Mouse (Mus musculus) heart, embryonic 15.5 days (tissue): ENCODE data around the gene Stk38. TPM values are rescaled to one million over a fixed set of nuclear protein-coding genes. Genes with fewer than 3 reads are reported as not detected.
"Not testable (repeated sequence)": the region's sequence is repeated elsewhere in the genome, so short reads cannot be mapped to it uniquely, and the experiment has no call there.

Experiments used
- ATAC-seq: fragments of 200-750 bp; cut with Nextera tagmentation; replicated peaks from 2 replicates; pipeline ENCODE4 v1.8.0; 2017; ENCODE audit warnings: low read depth, moderate TSS enrichment; ENCODE audit not compliant: insufficient number of reproducible peaks, insufficient read depth, low FRiP score
- H3K27ac ChIP-seq: fragments of 300-500 bp; sonication (generic); 2 replicates; pipeline ENCODE4 v1.5.1; 2015; ENCODE audit warnings: mild to moderate bottlenecking, inconsistent platforms
- H3K27me3 ChIP-seq: fragments of 300-500 bp; sonication (generic); 2 replicates; pipeline ENCODE4 v1.6.1; 2015; ENCODE audit warnings: inconsistent platforms
- H3K36me3 ChIP-seq: fragments of 300-500 bp; sonication (generic); 2 replicates; pipeline ENCODE4 v1.6.1; 2015; ENCODE audit warnings: mild to moderate bottlenecking, inconsistent platforms
- H3K4me1 ChIP-seq: fragments of 300-500 bp; sonication (generic); replicated peaks from 2 replicates; pipeline ENCODE4 v1.6.1; 2015; ENCODE audit warnings: inconsistent platforms
- H3K4me2 ChIP-seq: fragments of 300-500 bp; sonication (generic); 2 replicates; pipeline ENCODE4 v1.6.1; 2015; ENCODE audit warnings: inconsistent platforms, mild to moderate bottlenecking, moderate library complexity
- H3K4me3 ChIP-seq: fragments of 300-500 bp; sonication (generic); 2 replicates; pipeline ENCODE4 v1.5.1; 2015; ENCODE audit warnings: mild to moderate bottlenecking, inconsistent platforms
- H3K9ac ChIP-seq: fragments of 300-500 bp; sonication (generic); 2 replicates; pipeline ENCODE4 v1.6.1; 2015; ENCODE audit warnings: mild to moderate bottlenecking, inconsistent platforms
- H3K9me3 ChIP-seq: fragments of 300-500 bp; sonication (generic); replicated peaks from 2 replicates; pipeline ENCODE4 v1.6.1; 2016; ENCODE audit warnings: inconsistent platforms
- WGBS: fragments of 180-500 bp; shearing (Covaris S2); methylation state at CpG from one replicate; pipeline ENCODE4 v1.1.7; 2015; ENCODE audit warnings: mixed read lengths; 5-methylcytosine and 5-hydroxymethylcytosine counted together
- polyA plus RNA-seq: library from polyadenylated mRNA; unstranded; fragments of >200 nt; fragmentation: Nextera tagmentation; extraction: Ambion mirVana; gene quantifications from 2 replicates; pipeline ENCODE4 v1.2.1, GENCODE M21; 2015

Stk38 gene
- polyA plus RNA-seq, 1 experiment from 2014 or later = 73.6 TPM

- peak overlapping the region; percentile 98 for H3K27ac ChIP-seq
- no peaks in the 10 kb centered on the region for H3K27me3 ChIP-seq
- peak overlapping the region; percentile 88 for H3K9ac ChIP-seq
These were observed 26.5 kb upstream of the Stk38 start for GRCm38 (mm10) chr17:29034264-29034663.

GRCm38 (mm10) chr17:29033569-29034061 is 25.8 kb upstream of the Stk38 start:
- Histone ChIP-seq H3K4me1 (peaks cover 30% of the 10 kb centered on the region), H3K27ac (peak overlapping the region; percentile 98), H3K9me3 (no peaks in the 10 kb centered on the region), H3K27me3 (no peaks in the 10 kb centered on the region), H3K4me3 (peak overlapping the region; percentile 64), H3K4me2 (peak overlapping the region; percentile 88), H3K9ac (peak overlapping the region; percentile 88), H3K36me3 (peaks cover 27% of the 10 kb centered on the region)
- under 1% methylated on average over 6 of the region's 6 CpGs for WGBS
- ATAC-seq = no peak

More at GRCm38 (mm10) chr17:29034264-29034663, 26.5 kb upstream of the Stk38 start:
- H3K36me3 ChIP-seq = peaks cover 34% of the 10 kb centered on the region
- peak overlapping the region; percentile 88 for H3K4me2 ChIP-seq
- no peak for ATAC-seq
- H3K4me1 ChIP-seq = peaks cover 30% of the 10 kb centered on the region
- H3K4me3 ChIP-seq = peak overlapping the region; percentile 64
- no peaks in the 10 kb centered on the region for H3K9me3 ChIP-seq

- H3K4me2 ChIP-seq = peak within 1 kb of the TSS; percentile 88
- H3K9me3 ChIP-seq = no peaks in the 10 kb centered on the region
- H3K9ac ChIP-seq = peak within 1 kb of the TSS; percentile 88
- WGBS = under 1% methylated on average over 77 of the region's 77 CpGs
- peak within 1 kb of the TSS; percentile 64 for H3K4me3 ChIP-seq
- peak; percentile 97 for ATAC-seq
- no peaks in the 10 kb centered on the region for H3K27me3 ChIP-seq
- H3K36me3 ChIP-seq = peaks cover 16% of the 10 kb centered on the region
- H3K4me1 ChIP-seq = peaks cover 24% of the 10 kb centered on the region
- peak within 1 kb of the TSS; percentile 98 for H3K27ac ChIP-seq
These were observed 24.7 kb upstream of the Stk38 start, which contains the start of gene Srsf3 for GRCm38 (mm10) chr17:29032274-29033069. TSS of gene Srsf3 (plus strand) at chr17:29032628.

- ATAC-seq = peak; percentile 47; the same call in 1 of the 2 replicates
- Histone ChIP-seq H3K36me3 (peaks cover 9% of the 10 kb centered on the region), H3K27me3 (no peaks in the 10 kb centered on the region), H3K27ac (peak overlapping the region; percentile 98), H3K4me1 (peaks cover 21% of the 10 kb centered on the region), H3K9ac (peak overlapping the region; percentile 78), H3K4me2 (peak overlapping the region; percentile 74), H3K9me3 (no peaks in the 10 kb centered on the region), H3K4me3 (peak overlapping the region; percentile 64)
- WGBS = under 1% methylated on average over 26 of the region's 26 CpGs
These were observed 24.0 kb upstream of the Stk38 start for GRCm38 (mm10) chr17:29031771-29032273.

GRCm38 (mm10) chr17:29031085-29031711 is 23.4 kb upstream of the Stk38 start:
- H3K9me3 ChIP-seq, ATAC-seq, H3K36me3 ChIP-seq, H3K27me3 ChIP-seq: not testable (repeated sequence)
- Histone ChIP-seq H3K9ac (peak overlapping the region; percentile 78), H3K27ac (peak overlapping the region; percentile 98), H3K4me3 (peak overlapping the region; percentile 64), H3K4me2 (peak overlapping the region; percentile 74), H3K4me1 (peaks cover 17% of the 10 kb centered on the region)
- WGBS = 56% methylated on average over 7 of the region's 7 CpGs

GRCm38 (mm10) chr17:29030321-29031034 is 22.7 kb upstream of the Stk38 start:
- H3K9ac ChIP-seq = no peak overlapping the region
- 90% methylated on average over 6 of the region's 6 CpGs for WGBS
- peaks cover under 1% of the 10 kb centered on the region; the same call in 1 of the 2 replicates for H3K36me3 ChIP-seq
- ATAC-seq = no peak
- H3K9me3 ChIP-seq = no peaks in the 10 kb centered on the region
- H3K4me3 ChIP-seq = no peak overlapping the region
- peaks cover 12% of the 10 kb centered on the region for H3K4me1 ChIP-seq
- no peaks in the 10 kb centered on the region for H3K27me3 ChIP-seq
- H3K4me2 ChIP-seq = no peak overlapping the region
- H3K27ac ChIP-seq = no peak overlapping the region

- H3K9ac ChIP-seq = no peak overlapping the region
- 53% methylated on average over 5 of the region's 5 CpGs for WGBS
- no peaks in the 10 kb centered on the region for H3K9me3 ChIP-seq
- peaks cover 16% of the 10 kb centered on the region for H3K4me1 ChIP-seq
- no peaks in the 10 kb centered on the region for H3K27me3 ChIP-seq
- no peak for ATAC-seq
- H3K27ac ChIP-seq = peak overlapping the region; percentile 69
- no peak overlapping the region for H3K4me2 ChIP-seq
- no peaks in the 10 kb centered on the region for H3K36me3 ChIP-seq
- H3K4me3 ChIP-seq = no peak overlapping the region
These were observed 19.0 kb upstream of the Stk38 start for GRCm38 (mm10) chr17:29026652-29027356.

- H3K4me1 ChIP-seq = peaks cover 11% of the 10 kb centered on the region
- H3K36me3 ChIP-seq = no peaks in the 10 kb centered on the region
- ATAC-seq = no peak
- no peak overlapping the region for H3K9ac ChIP-seq
- no peak overlapping the region for H3K4me3 ChIP-seq
- peak overlapping the region; percentile 69; the same call in 1 of the 2 replicates for H3K27ac ChIP-seq
- 31% methylated on average over 10 of the region's 10 CpGs for WGBS
- no peaks in the 10 kb centered on the region for H3K27me3 ChIP-seq
- no peak overlapping the region; the same call in 1 of the 2 replicates for H3K4me2 ChIP-seq
- no peaks in the 10 kb centered on the region for H3K9me3 ChIP-seq
These were observed 17.2 kb upstream of the Stk38 start for GRCm38 (mm10) chr17:29024896-29025565.

GRCm38 (mm10) chr17:29024047-29024892 is 16.5 kb upstream of the Stk38 start:
- peaks cover 11% of the 10 kb centered on the region for H3K4me1 ChIP-seq
- H3K27me3 ChIP-seq = no peaks in the 10 kb centered on the region
- 67% methylated on average over 22 of the region's 22 CpGs for WGBS
- H3K9ac ChIP-seq = no peak overlapping the region
- H3K4me2 ChIP-seq = no peak overlapping the region
- H3K9me3 ChIP-seq = no peaks in the 10 kb centered on the region
- H3K4me3 ChIP-seq = no peak overlapping the region
- ATAC-seq = no peak
- no peaks in the 10 kb centered on the region for H3K36me3 ChIP-seq
- H3K27ac ChIP-seq = 0 out of 2 replicates have a peak overlapping the region, but pooled peaks have one; percentile 69
